Mouse (Mus musculus) embryo, embryonic 10.5 days (tissue): ENCODE measurements around the gene Arhgap19.

Source experiments
- DNase-seq: peaks from one replicate; pipeline ENCODE4 v3.0.0-alpha.2; 2015; ENCODE audit warnings: low spot score

Arhgap19 gene

GRCm38 (mm10) chr19:41831718-41832391, 30.0 kb upstream of the Arhgap19 start:
- peak; percentile 37 for DNase-seq

GRCm38 (mm10) chr19:41831101-41831570, 29.3 kb upstream of the Arhgap19 start:
- peak; percentile 61 for DNase-seq

- DNase-seq = no peak
These were observed 28.5 kb upstream of the Arhgap19 start for GRCm38 (mm10) chr19:41830106-41831031.

GRCm38 (mm10) chr19:41829381-41830105, 27.7 kb upstream of the Arhgap19 start, which contains the start of gene Frat1:
Gene Frat1 (plus strand): TSS chr19:41829970.
- DNase-seq = peak; percentile 89

GRCm38 (mm10) chr19:41828941-41829340, 27.1 kb upstream of the Arhgap19 start:
- no peak for DNase-seq

DNA sequence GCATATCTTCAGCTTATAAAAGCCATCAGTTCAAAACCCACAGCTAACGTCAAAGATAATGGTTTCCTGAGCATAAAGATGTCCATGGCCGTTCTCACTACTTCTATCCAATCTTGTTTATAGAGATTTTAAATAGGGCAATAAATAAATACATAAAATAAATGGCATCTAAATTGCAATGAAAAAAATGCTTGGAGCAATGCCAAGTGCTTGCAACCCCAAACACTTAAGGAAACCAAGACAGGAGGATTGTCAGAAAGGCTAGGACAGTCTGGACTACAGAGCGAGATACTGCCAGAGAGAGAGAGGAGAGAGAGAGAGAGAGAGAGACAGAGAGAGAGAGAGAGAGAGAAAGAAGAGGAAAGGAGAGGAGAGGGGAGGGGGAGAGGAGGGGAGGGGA, 24.7 kb upstream of the Arhgap19 start:
- no peak for DNase-seq

GRCm38 (mm10) chr19:41824950-41825349, 23.1 kb upstream of the Arhgap19 start:
- DNase-seq = no peak

DNA sequence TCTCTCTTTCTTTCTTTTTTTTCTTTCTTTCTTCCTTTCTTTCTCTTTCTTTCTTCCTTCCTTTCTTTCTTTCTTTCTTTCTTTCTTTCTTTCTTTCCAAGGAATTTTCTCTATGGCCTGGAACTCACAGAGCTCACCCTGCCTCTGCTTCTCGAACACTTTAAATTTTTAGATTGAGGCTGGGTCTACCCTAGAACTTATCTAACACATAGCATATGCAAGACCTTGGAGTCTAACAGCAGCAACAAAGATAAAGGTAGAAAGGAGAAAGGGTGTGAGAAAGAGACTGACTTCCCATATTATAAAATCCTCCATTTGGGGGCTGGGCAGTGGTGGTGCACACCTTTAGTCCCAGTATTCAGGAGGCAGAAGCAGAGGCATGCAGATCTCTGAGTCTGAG, 20.7 kb upstream of the Arhgap19 start:
- DNase-seq = no peak

GRCm38 (mm10) chr19:41821436-41821835, 19.6 kb upstream of the Arhgap19 start:
- no peak for DNase-seq

- DNase-seq = no peak
These were observed 16.9 kb upstream of the Arhgap19 start for GRCm38 (mm10) chr19:41818749-41819148.

DNA sequence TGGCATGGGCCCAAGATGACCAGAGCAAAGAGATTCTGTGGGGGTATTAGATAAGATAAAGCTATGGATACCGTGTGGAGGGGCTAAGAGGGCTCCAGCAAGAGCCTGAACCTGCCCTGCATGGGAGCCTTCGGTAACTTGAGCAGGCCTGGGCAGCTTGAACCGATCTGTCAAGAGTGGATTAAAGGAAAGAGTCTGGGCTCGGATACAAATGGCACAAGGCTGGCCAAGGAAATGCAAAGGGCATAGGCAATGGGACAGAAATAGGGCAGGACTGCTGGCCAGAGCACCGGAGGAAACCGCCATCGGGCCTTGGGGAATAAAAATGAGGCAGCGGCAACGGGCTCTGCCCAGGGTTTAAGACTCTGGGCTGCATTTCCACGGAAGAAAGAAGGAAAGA, 15.5 kb upstream of the Arhgap19 start:
- DNase-seq = no peak

DNA sequence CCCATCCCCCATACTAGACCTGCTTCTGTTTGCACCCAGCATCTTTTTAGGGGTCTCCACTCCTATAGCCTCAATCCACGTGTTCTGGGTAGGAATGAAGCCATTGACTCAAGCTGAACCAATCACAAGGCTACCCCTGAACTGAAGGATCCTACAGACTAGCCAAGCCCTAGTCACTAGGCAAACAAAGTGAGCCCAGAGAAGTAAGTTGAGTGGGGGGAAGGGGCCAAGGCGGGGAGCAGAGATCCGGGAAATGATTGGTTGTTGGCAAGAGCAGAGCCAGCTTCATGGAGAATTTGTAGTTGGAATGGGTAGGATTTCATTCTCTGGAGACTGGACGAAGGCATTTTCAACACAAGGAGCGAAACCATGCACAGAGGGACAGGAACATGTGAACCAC, 15.1 kb upstream of the Arhgap19 start:
- DNase-seq = peak; percentile 33

GRCm38 (mm10) chr19:41816410-41816809, 14.6 kb upstream of the Arhgap19 start:
- no peak for DNase-seq

GRCm38 (mm10) chr19:41813374-41813773, 11.5 kb upstream of the Arhgap19 start:
- no peak for DNase-seq

- no peak for DNase-seq
These were observed 10.7 kb upstream of the Arhgap19 start for GRCm38 (mm10) chr19:41812525-41812924.

DNA sequence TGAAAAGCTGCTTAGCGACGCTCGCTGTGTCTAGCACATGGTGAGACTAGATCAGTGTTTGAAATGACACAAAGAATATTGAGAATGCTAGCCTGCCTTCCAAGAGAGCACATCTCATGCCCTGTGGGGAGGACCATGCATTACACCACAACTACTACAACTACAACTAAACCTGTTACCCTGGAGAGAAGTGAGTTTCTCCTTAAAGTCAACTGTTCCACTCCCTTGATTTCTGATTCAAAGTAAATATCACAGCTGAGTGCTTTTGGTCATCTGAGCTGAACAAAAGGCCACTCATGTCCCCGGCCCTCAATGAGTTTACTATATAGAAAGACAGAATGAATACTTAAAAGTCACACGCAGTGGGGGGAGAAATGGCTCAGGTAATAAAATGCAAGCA, 8.2 kb upstream of the Arhgap19 start:
- DNase-seq = no peak

DNA sequence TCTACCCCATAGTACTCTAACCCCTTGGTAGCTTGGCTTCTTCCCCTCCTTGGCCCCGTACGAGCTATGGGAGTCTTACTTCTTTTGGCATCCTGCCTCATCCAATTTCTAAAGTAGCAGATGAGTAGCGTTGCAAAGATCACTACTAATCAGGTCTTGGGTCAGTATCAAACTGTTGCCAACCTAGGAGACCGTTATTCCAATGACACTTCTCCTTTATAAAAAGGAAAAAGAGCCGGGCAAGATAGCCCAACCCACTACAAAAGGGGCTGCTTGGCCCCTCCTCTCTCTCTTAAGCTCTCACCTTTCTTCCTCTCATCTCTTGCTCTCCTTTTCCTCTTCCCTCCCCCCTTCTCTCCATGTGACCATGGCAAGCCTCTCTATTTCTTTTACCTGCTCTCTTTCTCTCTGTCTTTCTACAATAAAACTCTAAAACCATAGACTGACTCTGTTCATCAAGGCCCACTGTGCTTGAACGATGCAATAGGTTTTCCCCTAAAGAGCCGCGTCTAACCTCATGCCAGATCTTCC, 6.3 kb upstream of the Arhgap19 start:
- no peak for DNase-seq

- DNase-seq = no peak
These were observed 5.7 kb upstream of the Arhgap19 start for GRCm38 (mm10) chr19:41807497-41807896.

DNA sequence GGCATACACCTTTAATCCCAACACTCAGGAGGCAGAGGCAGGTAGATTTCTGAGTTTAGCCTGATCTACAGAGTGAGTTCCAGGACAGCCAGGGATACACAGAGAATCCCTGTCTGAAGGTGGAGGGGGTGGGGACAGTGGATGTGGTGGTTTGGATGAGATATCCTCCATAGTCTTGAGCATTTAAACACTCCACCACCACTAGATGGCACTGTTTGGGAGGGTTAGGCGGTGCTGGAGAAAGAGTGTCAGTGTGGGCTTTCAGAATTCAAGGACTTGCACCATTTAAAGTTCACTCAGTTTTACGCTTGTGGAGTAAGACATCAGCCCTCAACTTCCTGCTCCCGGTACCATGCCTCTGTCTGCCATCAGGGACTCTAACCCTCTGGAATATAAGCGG, 4.0 kb upstream of the Arhgap19 start:
- DNase-seq = no peak

DNA sequence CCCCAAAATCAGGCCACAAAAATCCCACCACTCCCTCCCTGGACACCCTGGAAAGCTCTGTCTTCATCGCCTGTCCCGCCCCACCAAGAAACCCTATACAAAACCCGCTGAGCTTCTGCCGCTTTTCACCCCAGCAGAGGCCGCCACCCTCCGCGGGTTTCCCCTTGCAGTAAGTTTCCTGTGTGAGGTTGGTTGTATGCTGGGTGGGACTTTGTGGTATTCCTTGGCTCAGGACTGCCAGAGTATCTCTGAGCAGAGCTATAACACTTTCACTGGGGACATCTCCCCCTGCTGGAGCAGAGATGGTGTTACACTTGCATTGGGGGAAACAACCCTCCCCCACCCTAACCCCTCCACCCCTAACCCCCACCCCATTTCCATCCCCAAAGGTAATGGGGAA, 1.5 kb upstream of the Arhgap19 start:
- peak; percentile 21 for DNase-seq

DNA sequence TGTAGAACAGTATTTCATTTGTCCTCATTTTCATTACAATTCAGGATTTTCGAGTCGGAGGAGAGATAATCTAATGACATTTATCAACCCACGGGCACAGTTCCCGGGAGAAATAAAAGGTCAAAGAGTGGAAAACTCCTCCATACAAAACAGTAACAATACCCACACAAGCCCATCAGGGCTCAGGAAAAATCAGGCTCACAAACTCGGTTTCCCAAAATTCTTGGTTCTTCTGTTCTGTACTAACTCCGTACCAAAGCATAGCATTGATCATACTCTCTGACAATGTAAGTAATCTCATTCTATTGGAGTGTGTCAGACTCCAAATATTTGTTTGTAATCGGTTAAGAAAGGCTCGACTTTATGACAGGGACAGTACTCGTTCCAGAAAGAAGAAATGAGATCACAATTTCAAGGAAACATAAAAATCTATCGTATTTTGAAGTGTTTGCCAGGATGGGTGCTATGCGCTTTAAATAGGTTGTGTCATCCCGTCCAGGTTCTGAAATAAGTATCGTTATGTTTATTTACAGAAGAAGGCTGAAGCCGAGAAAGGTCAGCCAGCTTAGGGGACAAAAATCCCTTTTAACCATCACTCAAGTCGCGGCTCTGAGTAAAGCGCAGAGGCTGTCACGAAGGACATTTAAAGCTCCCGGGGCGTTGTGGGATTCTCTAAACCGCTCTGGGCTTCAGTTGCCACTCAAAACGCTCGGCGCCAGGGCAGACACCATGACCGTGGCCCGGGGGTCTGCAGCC, 683 bp downstream of the Arhgap19 start:
- peak; percentile 53 for DNase-seq
